Mouse (Mus musculus): ENCODE results near the gene 0610010K14Rik.

DNA sequence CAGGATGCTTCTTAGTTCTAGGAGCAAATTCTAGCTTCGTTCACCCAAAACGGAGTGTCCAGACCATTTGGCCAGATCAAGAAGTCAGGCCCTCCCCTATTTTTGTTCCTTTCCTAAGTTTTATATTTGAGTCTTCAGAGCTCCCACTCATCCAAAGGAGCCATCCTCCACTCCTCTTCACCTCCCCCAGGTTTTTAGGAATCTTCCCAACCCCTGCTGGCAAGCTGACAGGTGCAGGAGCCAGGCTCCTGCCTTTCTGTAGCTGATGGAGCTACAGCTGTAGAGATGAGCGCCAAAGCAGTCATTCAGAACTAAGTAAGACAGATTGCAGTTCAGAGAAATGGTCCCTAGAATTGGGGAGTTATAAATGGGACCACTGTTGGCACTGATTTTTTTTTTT, 41.2 kb upstream of the 0610010K14Rik start:
- no peak for TF ChIP-seq CTCF (IDR thresholded peaks at IDR 0.05; ENCODE audit: low read depth, low read length)
- no peak for TF ChIP-seq GATA1 (IDR thresholded peaks at IDR 0.05; ENCODE audit: borderline replicate concordance, low read length)
- TF ChIP-seq TAL1 (conservative IDR thresholded peaks at IDR 0.05; ENCODE audit: low read depth, low read length): no peak
